Mouse (Mus musculus) forebrain, embryonic 10.5 days (tissue): ENCODE measurements around the gene Arv1. TPM values are rescaled to one million over a fixed set of nuclear protein-coding genes. Genes with fewer than 3 reads are reported as not detected.

Experiments
- DNase-seq: peaks from one replicate; pipeline ENCODE4 v3.0.0-alpha.2; 2017; ENCODE audit warnings: low spot score; ENCODE audit errors: extremely low spot score
- H3K27ac ChIP-seq: fragments of 300-500 bp; sonication (generic); 2 replicates; pipeline ENCODE4 v1.5.1; 2016; ENCODE audit warnings: mild to moderate bottlenecking
- H3K27me3 ChIP-seq: fragments of 300-500 bp; sonication (generic); 2 replicates; pipeline ENCODE4 v1.6.1; 2016; ENCODE audit warnings: mild to moderate bottlenecking; ENCODE audit not compliant: poor library complexity, severe bottlenecking
- H3K36me3 ChIP-seq: fragments of 300-500 bp; sonication (generic); replicated peaks from 2 replicates; pipeline ENCODE4 v1.6.1; 2016; ENCODE audit warnings: mild to moderate bottlenecking, moderate library complexity
- H3K4me1 ChIP-seq: fragments of 300-500 bp; sonication (generic); 2 replicates; pipeline ENCODE4 v1.6.1; 2016
- H3K4me3 ChIP-seq: fragments of 300-500 bp; sonication (generic); 2 replicates; pipeline ENCODE4 v1.5.1; 2016; ENCODE audit warnings: mild to moderate bottlenecking, moderate library complexity
- H3K9me3 ChIP-seq: fragments of 300-500 bp; sonication (generic); 2 replicates; pipeline ENCODE4 v1.6.1; 2016; ENCODE audit warnings: mild to moderate bottlenecking, moderate library complexity
- WGBS: fragments of 180-500 bp; shearing (Covaris S2); methylation state at CpG from one replicate; pipeline ENCODE4 v1.1.7; 2016; 5-methylcytosine and 5-hydroxymethylcytosine counted together
- polyA plus RNA-seq: library from polyadenylated mRNA; unstranded; fragments of >200 nt; fragmentation: Nextera tagmentation; extraction: Ambion mirVana; gene quantifications from 2 replicates; pipeline ENCODE4 v1.2.1, GENCODE M21; 2016

Gene Arv1
- polyA plus RNA-seq, 1 experiment from 2014 or later, result 40.3 TPM

DNA sequence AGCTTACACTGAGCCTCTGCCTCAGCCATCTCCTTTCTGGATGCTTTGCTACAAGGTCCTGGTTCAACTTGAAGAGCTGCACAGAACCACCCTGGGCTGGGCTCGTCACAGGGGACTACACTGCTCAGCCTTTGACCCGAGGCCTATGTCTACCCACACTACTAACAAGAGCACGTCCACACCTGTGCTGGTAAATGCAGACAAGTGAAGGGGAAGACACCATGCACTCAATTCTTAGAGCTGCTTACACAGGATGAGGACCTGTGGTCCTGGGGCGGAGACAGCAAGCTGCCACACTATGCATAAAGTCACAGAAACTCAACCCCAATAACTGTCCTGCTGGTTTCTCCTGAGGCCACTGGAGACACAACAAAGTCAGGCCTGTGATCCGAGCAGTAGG is 21.7 kb upstream of the Arv1 start:
- 91% methylated on average over 5 of the region's 5 CpGs for WGBS
- Histone ChIP-seq H3K4me1 (no peaks in the 10 kb centered on the region), H3K27me3 (no peaks in the 10 kb centered on the region), H3K36me3 (peaks cover 95% of the 10 kb centered on the region), H3K4me3 (no peak overlapping the region), H3K9me3 (no peaks in the 10 kb centered on the region), H3K27ac (no peak overlapping the region)
- no peak for DNase-seq

DNA sequence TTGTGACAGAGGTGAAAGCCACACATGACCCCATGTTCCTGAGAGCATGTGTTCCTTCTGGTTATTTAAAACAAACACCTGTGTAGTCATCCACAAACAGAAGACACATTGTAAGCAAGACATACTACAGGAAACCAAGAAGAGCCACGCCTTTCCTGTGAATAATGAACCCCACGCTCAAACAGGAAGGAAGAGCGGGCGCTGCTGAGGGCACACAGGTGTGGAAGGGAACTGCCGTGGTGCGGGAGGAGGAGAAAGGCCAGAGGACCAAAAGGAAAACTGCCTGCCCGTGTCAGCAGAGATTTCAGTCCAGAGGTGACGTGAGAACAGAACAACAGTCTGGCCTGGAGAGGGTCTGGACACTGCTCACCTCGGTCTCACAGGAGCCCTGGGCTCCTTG is 20.9 kb upstream of the Arv1 start:
- no peak overlapping the region for H3K4me3 ChIP-seq
- 94% methylated on average over 9 of the region's 9 CpGs for WGBS
- H3K27me3 ChIP-seq, result no peaks in the 10 kb centered on the region
- H3K36me3 ChIP-seq, result peaks cover 94% of the 10 kb centered on the region
- H3K27ac ChIP-seq, result no peak overlapping the region
- H3K4me1 ChIP-seq, result no peaks in the 10 kb centered on the region
- no peak for DNase-seq
- no peaks in the 10 kb centered on the region for H3K9me3 ChIP-seq

DNA sequence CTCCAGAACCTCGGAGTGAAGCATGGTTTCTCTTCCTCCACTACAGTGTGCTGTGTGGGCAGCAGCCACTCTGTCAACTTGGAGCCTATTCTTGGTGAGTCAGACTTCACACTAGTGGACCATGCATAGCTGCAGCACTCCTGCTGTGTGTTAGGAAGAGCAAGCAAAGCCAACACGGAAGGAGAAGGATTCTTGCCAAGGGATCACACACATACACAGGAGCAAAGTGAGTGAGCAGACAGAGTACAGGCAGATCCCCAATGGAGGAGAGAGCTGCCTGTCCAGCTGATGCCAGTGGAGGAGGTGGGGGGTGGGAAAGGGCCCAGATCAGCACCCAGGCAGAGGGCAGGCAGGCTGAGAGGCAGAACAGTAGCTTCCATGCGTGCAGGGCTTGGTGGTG is 19.8 kb upstream of the Arv1 start:
- 91% methylated on average over 3 of the region's 3 CpGs for WGBS
- Histone ChIP-seq H3K27ac (no peak overlapping the region), H3K36me3 (peaks cover 92% of the 10 kb centered on the region), H3K27me3 (no peaks in the 10 kb centered on the region), H3K4me3 (no peak overlapping the region), H3K4me1 (no peaks in the 10 kb centered on the region), H3K9me3 (no peaks in the 10 kb centered on the region)
- no peak for DNase-seq

GRCm38 (mm10) chr8:124703526-124703925 is 18.4 kb upstream of the Arv1 start:
- whole genome bisulfite sequencing, result 76% methylated on average over 4 of the region's 4 CpGs
- H3K36me3 ChIP-seq, result peaks cover 90% of the 10 kb centered on the region

DNA sequence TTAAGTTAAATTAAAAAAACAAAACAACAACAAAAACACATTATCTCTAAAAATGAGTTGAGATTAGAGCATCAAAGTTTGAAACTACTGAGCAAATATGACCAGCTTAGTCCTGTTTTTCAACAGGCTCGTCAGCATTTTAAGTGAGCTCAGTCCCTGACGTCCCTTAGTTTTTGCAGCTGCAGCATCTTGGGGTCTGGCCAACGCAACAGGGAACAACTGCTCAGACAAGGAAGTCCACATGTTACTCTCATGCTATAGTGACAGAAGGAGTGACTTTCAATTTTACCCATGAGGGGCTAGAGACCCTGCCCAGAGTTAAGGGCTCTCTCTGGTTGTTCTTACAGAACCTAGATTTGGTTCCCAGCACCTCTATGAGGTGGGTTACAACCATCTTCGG is 17.6 kb upstream of the Arv1 start:
- 91% methylated on average over 4 of the region's 4 CpGs for WGBS
- peaks cover 91% of the 10 kb centered on the region for H3K36me3 ChIP-seq

More at GRCm38 (mm10) chr8:124703526-124703925, 18.4 kb upstream of the Arv1 start:
- no peak for DNase-seq
- Histone ChIP-seq H3K9me3 (no peaks in the 10 kb centered on the region), H3K27ac (no peak overlapping the region), H3K4me3 (no peak overlapping the region), H3K4me1 (no peaks in the 10 kb centered on the region), H3K27me3 (no peaks in the 10 kb centered on the region)

DNA sequence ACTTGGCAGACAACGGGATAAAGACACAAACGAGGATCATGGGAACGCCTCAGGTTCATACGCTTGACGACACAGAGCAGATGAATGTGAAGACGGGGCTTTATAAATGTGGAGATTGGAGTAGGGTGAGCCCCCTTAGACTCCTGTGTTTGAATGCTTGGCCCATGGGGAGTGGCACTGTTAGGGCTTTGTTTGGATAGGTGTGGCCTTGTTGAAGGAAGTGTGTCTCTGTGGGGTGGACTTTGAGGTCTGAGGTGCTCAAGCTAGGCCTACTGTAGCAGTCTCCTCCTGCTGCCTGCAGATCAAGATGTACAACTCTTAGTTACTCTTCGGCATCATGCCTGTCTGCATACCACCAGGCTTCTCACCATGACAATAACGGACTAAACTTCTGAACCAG is 16.1 kb upstream of the Arv1 start:
- H3K4me3 ChIP-seq, result no peak overlapping the region
- no peak for DNase-seq
- 95% methylated on average over 8 of the region's 8 CpGs for WGBS
- no peaks in the 10 kb centered on the region for H3K27me3 ChIP-seq
- H3K4me1 ChIP-seq, result no peaks in the 10 kb centered on the region
- no peak overlapping the region for H3K27ac ChIP-seq
- peaks cover 89% of the 10 kb centered on the region for H3K36me3 ChIP-seq
- H3K9me3 ChIP-seq, result no peaks in the 10 kb centered on the region

More for the DNA sequence above, 17.6 kb upstream of the Arv1 start:
- Histone ChIP-seq H3K27me3 (no peaks in the 10 kb centered on the region), H3K27ac (no peak overlapping the region), H3K4me3 (no peak overlapping the region), H3K4me1 (no peaks in the 10 kb centered on the region), H3K9me3 (no peaks in the 10 kb centered on the region)
- DNase-seq, result no peak

GRCm38 (mm10) chr8:124713207-124713606 is 8.7 kb upstream of the Arv1 start:
- H3K36me3 ChIP-seq, result peaks cover 68% of the 10 kb centered on the region

GRCm38 (mm10) chr8:124715736-124716135 is 6.2 kb upstream of the Arv1 start:
- Histone ChIP-seq H3K36me3 (peaks cover 50% of the 10 kb centered on the region), H3K9me3 (no peaks in the 10 kb centered on the region), H3K4me1 (peaks cover 8% of the 10 kb centered on the region), H3K27me3 (no peaks in the 10 kb centered on the region), H3K27ac (no peak overlapping the region), H3K4me3 (no peak overlapping the region)
- 90% methylated on average over 8 of the region's 8 CpGs for WGBS
- DNase-seq, result no peak

More at GRCm38 (mm10) chr8:124713207-124713606, 8.7 kb upstream of the Arv1 start:
- DNase-seq, result no peak
- H3K27me3 ChIP-seq, result no peaks in the 10 kb centered on the region
- no peaks in the 10 kb centered on the region for H3K9me3 ChIP-seq
- no peaks in the 10 kb centered on the region for H3K4me1 ChIP-seq
- no peak overlapping the region for H3K4me3 ChIP-seq
- WGBS, result 94% methylated on average over 6 of the region's 6 CpGs
- H3K27ac ChIP-seq, result no peak overlapping the region

- 85% methylated on average over 7 of the region's 7 CpGs for WGBS
- DNase-seq, result no peak
- peak overlapping the region; percentile 98; the same call in 1 of the 2 replicates for H3K4me3 ChIP-seq
- H3K36me3 ChIP-seq, result peaks cover 20% of the 10 kb centered on the region
- H3K4me1 ChIP-seq, result peaks cover 33% of the 10 kb centered on the region
- no peaks in the 10 kb centered on the region for H3K9me3 ChIP-seq
- H3K27ac ChIP-seq, result no peak overlapping the region
- no peaks in the 10 kb centered on the region for H3K27me3 ChIP-seq
These were observed 1.8 kb upstream of the Arv1 start for GRCm38 (mm10) chr8:124720133-124720532.

DNA sequence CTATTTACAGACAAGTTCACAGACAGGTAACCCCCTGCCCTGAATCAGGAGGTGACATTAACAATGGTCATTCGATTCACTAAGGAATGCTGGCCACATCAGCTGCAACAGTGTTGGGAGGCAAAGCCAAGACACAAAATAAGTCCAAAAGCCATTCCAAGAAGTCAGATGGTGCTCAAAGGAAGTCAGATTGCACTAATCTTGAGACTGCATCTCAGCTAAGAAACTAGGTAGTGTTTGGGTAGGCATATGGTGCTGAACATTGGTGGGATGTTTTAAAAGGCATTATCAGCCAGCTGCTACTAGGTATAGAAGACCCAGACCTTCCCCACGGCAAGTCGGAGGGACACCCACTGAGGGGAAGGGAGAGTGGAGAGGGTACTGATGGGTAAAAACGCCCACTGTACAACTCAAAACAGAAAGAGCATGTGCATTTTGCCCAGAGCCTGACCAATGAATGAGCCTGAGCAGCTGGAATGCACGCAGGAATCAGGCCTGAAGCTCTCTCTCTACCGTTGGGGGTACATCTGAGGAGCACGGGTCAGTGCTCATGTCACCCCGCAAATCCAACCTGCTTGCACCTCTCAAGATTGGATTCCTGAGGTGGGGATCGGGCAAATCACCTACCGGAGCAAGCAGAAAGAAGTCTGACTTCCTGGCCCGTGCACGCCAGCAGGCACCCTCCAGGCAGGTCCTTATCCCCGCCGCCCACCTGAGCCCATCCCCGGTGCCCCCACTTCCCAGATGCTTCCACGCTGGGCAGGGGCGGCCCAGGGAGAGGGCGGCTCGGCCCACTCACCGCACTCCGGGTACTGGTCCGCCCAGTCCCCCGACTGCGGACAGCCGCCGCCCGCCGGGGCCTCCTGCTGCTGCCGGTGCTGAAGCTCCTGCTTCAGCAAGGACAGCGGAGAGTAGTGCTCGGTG is 739 bp upstream of the Arv1 start:
- WGBS, result 2% methylated on average over 31 of the region's 31 CpGs
- H3K4me3 ChIP-seq, result peak overlapping the region; percentile 98
- H3K4me1 ChIP-seq, result peaks cover 33% of the 10 kb centered on the region
- H3K27ac ChIP-seq, result peak overlapping the region; percentile 90
- H3K27me3 ChIP-seq, result no peaks in the 10 kb centered on the region
- DNase-seq, result no peak
- H3K9me3 ChIP-seq, result no peaks in the 10 kb centered on the region
- H3K36me3 ChIP-seq, result peaks cover 29% of the 10 kb centered on the region

DNA sequence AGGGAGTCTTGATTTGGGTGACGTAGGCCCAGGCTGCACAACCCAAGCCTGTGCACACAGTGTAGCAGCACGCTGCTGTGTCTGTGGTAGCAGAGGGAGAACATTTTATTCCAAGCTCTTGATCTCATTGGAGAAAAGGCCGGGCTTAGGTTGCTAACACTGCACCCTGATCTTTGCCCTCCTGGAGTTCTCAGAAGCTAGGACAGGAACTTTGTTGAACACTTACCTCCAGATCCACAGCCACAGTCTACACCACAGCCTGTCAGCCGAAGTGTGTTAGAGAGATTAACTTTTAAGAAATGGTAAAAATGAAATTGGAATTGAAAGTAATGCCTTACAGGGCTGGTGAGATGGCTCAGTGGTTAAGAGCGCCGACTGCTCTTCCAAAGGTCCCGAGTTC is 2.4 kb downstream of the Arv1 start:
- DNase-seq, result no peak
- WGBS, result 95% methylated on average over 7 of the region's 7 CpGs

DNA sequence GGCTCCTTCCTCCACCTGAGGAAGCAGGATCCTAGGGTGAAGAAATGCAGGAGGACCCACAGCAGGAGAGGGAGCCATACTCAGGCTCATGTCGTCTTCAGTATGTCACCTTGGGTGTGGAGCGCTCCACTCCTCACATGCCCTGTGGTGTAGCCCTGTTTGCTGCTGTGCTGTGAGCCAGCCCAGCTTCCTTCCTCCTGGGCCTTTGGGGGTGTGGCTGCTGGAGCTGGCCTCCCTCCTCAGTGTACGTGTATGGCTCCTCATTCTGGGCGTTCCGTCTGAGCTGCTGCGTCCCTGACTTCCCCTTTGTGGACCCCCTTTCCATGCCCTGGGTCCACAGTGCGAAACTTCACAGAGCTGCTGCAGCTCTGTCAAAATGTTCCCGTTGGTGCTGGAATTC is 10.9 kb downstream of the Arv1 start:
- Histone ChIP-seq H3K9me3 (no peaks in the 10 kb centered on the region), H3K27me3 (no peaks in the 10 kb centered on the region), H3K4me1 (no peaks in the 10 kb centered on the region), H3K4me3 (no peak overlapping the region), H3K27ac (no peak overlapping the region), H3K36me3 (peaks cover 97% of the 10 kb centered on the region)
- 93% methylated on average over 8 of the region's 8 CpGs for WGBS
- no peak for DNase-seq

More for the DNA sequence above, 2.4 kb downstream of the Arv1 start:
- Histone ChIP-seq H3K9me3 (no peaks in the 10 kb centered on the region), H3K36me3 (peaks cover 46% of the 10 kb centered on the region), H3K4me3 (no peak overlapping the region), H3K27me3 (no peaks in the 10 kb centered on the region), H3K27ac (no peak overlapping the region), H3K4me1 (peaks cover 33% of the 10 kb centered on the region)

DNA sequence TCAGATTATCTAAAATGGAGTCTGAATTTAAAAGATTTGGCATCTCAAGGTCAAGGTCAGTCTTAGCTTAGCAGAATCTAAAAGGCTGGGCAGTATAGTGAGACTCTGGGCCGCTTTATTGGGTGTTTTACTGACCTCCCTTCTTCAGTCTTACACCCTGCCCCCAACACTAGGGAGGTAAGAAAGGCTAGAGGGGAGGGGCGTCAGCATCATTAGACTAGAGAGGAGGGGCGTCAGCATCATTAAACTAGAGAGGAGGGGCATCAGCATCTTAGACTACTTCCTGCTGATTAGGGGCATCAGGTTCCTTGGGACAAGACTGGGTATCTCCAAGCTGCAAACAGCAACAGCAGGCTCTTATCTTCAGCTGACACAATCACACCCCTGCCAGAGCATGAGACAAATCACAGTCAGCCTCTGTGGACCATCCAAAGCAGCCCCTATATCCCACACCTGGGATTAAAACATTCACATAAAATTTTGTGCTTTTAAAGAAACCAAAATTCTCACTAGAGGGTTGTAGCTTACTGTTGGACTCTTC is 13.5 kb downstream of the Arv1 start:
- Histone ChIP-seq H3K4me1 (no peaks in the 10 kb centered on the region), H3K27me3 (no peaks in the 10 kb centered on the region), H3K4me3 (no peak overlapping the region), H3K27ac (no peak overlapping the region), H3K9me3 (no peaks in the 10 kb centered on the region), H3K36me3 (peaks cover 86% of the 10 kb centered on the region)
- DNase-seq, result no peak
- 75% methylated on average over 3 of the region's 3 CpGs for WGBS
